Mouse (Mus musculus): ENCODE measurements around the gene Ugt1a8.
"Not testable (repeated sequence)": the region's sequence is repeated elsewhere in the genome, so short reads cannot be mapped to it uniquely, and the experiment has no call there.

DNA sequence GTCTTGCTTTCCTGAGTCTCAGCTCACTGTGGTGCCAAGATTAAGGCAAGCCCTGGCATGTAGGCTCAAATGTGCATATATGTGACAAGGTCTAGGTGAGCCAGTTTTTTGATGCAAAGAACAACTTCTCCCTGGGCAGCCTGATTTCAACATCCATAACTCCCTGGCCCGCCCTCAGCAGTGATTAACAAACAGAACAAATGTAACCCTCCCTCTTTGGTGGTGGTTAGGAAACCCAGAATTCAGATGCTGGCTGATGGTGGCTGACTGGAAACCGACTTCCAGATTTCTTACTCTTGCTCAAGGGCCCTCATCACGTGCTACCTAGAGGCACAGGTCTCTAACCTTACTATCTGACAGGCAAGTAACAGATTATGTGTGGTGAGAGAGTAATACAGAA, 15.4 kb downstream of the Ugt1a8 start, which contains the start of gene Ugt1a6b:
- not testable (repeated sequence) for TF ChIP-seq POLR2A (IDR thresholded peaks at IDR 0.05; ENCODE audit: insufficient read depth, low read depth, low read length); CTCF (IDR thresholded peaks at IDR 0.05)
